Mouse (Mus musculus): Measurements from ENCODE around the gene Rdh13.

Rdh13 gene

DNA sequence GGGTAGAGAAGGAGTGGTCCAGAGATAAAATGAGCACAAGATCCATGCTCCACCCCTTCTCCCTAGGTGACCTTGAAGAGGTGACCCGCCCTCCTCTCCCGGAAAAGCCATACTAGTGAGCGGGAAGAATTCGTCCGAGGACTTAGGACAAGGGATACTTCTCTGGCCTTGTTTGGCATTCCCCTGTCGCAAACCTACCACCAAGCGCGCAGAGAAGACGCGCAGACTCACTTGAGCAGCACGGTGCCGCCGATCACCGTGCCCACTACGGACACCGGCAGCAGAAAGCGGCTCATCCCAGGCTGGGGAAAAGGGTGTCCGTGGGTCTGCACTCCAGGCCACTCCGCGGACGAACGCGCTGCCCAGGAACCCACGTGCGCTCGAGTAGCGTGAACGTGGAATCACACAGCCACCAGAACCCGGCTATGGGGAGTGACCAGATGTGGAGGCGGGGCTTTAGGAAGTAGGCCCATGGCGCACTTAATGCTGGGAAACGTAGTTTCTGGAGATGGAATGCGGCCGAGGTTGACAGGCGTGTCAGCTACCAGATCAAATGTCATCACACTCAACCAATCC, at the start of gene Rdh13:
Gene Rdh13, minus strand, starts transcription at position 434 of the 576 bp plus-strand sequence.
- DNase-seq (ENCODE audit: low read depth, low spot score), result peak; percentile 70

DNA sequence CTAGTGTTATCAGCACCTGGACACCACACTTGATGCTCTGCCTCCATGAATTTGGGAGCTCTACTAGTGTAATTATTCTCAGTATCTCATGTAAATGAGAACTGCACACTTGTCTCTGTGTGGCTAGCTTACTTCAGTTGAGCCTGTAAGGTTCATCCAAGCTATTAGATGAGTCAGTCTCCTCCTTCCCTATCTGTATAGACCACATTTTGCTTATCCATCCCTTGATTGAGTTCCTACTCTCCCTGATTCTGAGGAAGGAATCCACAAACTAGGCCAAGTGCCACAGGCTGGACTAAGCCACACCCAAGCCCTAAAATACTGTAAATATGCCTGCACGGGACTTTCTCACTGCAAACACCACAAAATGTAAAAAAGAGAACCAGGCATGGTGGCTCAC, 48.5 kb upstream of the Rdh13 start:
- no peak for DNase-seq (ENCODE audit: low read depth, low spot score)

DNA sequence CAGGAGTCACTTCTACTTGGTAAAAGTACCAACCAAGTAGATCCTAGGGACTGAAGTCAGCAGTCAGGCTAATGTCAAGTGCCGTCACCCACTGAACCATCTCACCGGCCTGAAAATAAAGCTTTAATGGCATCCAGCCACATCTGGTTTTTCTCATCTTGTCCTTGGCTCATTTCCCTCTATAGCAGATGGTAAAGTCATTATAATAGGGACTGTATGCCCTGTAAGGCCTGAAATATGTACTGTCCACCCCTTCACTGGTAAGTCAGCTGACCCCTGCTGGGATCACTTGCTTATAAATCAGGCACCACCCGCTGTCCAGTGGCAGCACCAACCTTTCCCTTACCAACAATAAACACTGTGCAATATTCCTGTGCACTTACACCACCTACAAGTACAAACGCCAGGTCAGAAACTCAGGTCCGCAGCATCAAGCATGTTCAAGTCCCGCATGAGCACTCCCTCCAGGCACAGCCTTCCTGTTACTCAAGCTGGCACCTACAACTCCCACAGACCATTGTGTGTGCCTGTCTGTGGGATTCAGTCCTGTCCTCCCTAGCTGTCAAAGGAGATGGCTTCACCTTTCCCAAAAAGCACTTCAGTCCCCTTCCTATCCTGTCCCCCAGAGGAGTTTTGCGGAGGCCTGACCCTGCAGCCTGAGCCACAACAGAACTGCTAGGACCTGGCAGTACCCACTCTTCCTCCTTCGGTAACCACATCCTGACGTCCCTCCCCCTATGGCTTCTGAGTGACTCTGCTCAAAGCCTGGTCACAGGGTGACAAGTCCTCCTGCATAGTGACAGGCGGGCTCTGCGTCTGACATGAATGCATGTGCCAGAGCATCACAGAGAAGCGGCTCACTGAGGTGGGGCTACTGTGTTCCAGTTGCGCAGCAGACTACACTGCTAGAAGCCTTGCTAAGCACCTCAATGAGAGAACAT, 47.1 kb upstream of the Rdh13 start:
- DNase-seq (ENCODE audit: low read depth, low spot score), result no peak

DNA sequence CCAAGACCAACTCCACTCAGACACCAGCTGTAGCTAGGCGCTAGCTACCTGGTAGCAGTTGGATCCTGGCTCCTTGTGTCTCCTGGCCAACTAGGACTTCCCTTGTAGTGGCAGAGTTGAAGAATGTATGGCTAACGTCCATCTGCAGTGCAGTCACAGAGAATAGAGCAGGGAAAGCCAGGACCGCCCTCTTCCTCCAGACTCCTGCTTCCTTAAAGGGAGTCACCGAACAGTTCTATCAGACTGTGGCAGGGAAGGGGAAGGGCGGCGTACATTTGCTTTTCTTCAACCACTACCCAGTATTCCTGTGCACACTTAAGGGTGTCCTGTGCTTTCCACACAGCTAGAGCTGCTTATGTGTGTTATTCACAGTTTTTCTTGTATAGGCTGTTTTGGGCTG, 45.9 kb upstream of the Rdh13 start:
- DNase-seq (ENCODE audit: low read depth, low spot score), result no peak

DNA sequence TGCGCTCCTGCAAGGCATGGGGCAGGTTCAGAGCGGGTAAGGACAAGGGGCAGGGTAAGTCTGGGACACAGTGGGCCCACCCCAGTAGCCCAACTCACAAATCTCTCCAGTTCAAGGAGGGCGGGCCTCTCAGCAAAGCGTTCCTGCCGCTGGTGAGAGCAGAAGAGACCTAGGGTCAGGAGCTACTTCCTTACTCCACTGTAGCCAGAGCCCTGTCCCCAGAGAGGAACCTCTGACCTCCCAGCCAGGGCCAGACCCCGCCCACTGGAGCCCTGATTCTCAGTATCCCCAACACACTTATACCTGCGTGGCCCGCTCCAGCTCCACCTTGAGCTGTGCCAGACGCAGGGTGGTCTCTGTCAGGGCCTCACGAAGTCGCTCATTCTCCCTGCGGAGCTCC, 36.8 kb upstream of the Rdh13 start:
- DNase-seq (ENCODE audit: low read depth, low spot score), result no peak

DNA sequence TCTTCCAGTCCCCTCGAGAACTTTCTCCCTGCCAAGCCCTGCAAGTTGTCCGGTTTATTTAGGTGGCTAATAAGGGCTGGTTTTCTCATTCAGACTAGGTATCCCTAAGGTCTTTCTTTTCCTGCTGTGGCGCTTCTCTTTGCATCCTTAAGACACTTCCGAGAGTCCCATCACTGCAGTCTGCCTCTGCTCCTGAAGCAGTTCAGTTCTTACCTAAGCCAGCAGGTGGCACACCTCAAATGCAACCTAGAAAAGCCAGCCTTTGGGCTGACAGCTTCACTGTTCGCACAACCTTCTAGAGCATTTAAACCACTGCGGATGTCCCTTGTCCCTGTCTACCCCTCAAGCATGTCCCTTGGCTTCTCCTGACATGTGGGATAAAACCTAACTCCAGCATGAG, 34.2 kb upstream of the Rdh13 start:
- DNase-seq (ENCODE audit: low read depth, low spot score), result no peak

DNA sequence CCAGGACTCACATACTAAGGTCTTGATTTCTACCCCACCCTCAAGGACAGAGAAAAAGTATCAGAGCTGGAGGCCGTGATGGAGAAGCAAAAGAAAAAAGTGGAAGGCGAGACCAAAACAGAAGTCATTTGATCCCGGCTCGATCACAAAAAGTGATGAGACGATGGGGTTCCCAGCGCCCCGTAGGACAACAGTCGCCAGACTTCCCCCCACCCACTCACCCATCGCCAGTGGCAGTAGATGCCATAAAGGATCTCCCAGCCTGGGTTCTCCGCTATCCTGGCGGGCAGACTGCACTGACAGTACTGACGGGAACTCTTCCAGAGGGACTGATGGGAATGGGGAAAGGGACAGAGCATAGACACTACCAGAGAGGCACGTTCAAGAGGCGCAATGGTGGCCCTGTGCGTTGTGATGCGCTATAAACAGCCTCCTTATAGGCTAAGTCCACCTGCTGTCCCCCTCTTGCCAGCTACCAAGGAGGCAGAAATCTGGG, 33.4 kb upstream of the Rdh13 start:
- DNase-seq (ENCODE audit: low read depth, low spot score), result no peak

DNA sequence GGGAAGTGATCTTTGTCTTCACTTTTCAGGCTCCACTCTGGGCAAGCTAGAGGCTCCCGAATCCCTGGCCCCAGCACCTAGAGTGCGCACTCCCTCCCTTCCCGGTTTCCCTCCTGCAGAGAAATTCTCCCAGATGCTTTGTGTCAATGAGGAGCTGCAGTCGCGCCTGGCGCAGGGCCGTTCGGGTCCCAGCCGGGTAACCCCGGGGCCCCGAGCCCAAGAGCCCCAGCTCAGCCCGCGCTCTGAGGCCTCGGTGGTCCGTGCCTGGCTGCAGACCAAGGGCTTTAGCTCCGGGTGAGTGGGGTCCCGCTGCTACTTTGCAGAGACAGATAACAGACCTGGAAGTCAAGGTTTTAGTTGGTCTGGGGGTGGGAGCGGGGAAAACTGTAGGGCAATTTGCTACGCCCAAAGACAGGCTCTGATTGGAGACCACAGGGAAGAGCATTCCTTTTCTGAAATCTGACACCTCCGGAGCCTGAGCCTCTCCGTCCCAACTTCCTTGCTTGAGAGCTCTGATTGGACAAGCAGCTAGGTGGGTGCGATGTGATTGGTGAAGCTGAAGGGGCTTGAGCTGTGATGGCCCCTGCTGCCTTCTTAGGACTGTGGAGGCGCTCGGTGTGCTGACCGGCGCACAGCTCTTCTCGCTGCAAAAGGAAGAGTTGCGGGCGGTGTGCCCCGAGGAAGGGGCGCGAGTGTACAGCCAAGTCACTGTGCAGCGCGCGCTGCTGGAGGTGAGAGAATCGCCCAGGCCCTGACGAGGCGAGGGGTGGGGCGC, 32.8 kb upstream of the Rdh13 start:
- peak; percentile 56 for DNase-seq (ENCODE audit: low read depth, low spot score)

DNA sequence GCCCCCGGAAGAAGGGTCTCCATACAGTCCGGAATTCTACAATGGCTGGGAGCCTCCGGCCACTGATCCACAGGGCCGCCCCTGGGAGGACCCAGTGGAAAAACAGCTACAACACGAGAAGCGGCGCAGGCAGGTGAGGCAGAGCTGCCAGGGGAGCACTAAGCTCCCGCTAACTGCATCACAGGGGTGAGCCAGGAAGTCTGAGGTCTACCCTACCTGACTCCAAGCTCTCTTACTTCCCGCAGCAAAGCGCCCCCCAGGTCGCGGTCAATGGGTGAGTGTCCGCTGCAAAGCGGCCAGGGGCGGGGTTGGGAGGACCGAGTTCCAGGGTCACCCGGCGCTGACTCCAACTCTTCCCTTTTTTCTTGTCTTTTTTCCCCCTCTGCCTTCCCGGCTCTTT, 28.5 kb upstream of the Rdh13 start:
- DNase-seq (ENCODE audit: low read depth, low spot score), result no peak

DNA sequence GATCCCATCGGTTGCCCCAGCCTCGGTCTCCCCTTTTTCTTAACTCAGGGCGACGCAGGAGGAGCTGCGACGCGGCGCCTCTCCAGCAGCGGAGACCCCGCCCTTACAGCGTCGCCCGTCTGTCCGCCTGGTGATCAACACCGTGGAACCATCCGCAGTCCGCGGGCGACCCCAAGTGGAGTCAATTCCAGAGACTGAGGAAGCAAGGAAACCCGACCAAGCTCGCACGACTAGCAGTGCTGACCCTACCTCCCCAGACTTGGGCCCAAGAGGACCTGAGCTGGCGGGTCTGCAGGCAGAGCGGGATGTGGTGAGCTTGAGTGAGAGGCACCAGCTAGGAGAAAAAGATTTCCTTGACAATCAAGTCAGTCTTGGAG, 25.7 kb upstream of the Rdh13 start:
- DNase-seq (ENCODE audit: low read depth, low spot score), result peak; percentile 38

DNA sequence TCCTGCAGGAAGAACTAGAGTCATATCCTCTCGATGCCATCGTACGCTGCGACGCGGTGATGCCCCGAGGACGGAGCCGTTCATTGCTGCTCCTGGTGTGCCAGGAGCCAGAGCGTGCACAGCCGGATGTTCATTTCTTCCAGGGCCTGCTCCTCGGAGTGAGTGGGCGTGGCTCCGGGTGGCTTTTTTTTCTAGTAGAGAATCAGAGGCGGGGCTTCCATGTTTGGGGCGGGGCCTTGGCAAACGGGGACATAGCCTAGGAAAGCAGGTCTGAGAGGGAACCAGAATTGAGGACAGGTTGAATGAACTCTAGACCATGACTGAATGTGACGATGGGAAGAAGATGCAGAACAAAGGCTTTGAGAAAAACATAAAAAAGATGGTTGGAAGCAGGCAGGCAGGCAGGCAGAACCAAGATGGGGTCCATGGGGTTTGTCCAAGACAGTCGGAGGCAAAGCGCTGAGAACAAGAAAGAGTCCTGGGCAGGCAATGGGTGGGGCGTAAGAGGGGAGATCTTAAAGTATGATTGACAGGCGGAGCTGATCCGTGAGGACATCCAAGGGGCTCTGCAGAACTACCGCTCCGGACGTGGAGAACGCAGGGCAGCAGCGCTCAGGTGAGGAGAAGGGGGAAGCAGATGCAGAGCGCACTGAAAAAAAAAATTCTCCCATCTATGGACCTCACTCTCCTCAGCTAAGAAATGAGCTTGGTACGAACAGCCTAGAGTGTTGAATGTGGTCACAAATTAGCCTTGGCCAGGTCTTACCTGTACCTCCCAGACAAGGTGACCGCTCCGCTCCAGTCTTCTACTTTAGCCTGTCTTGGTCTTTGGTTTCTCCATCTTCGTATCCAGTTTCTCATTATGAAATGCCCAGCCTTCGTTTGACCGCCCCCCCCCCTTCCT, 25.1 kb upstream of the Rdh13 start:
- DNase-seq (ENCODE audit: low read depth, low spot score), result peak; percentile 32

DNA sequence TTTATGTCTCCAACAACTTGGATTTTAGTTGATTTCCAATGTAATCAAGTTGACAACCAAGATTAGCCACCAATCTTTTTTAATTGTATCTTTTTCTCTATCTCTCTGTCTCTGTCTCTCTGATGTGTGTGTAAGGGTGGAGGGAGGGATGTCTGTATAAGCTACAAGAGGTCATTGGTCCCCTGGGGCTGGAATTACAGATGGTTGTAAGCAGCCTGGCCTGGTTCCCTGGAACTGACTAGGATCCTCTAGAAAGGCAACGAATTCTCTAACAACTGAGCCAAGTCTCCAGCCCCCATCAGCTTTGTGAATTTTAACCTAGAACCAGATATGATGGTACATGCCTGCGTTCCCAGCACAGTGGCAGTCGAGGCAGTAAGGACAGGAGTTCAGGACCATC, 22.4 kb upstream of the Rdh13 start:
- DNase-seq (ENCODE audit: low read depth, low spot score), result no peak

DNA sequence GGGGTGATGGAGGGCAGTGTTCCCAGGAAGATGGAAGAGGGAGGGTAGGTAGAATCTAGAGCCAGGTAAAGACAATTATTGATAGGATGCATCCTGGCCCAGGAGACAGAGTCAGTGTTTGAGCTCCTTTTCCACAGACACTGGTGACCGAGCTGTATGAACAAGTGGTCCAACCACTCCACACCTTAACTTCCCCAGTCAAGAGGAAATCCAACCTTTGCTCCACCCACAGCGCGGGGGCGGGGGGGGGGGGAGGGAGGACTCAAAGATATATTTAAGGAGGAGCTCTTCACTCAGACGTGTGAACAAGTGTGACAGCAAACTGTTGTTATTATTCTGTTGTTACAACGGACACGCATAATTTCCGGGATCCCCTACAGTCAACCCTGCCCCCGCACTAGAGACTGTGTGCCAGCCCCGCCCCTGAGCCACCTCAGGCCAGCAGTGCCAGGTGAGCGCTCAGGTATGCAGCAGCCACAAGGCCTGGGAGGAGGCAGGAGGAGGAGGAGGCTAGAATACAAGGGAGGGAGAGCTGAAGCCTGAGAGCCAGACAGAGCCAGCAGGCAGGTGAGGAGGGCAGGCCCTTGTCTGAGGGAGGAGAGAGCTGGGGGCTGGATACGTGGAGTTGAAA, 18.9 kb upstream of the Rdh13 start:
- DNase-seq (ENCODE audit: low read depth, low spot score), result no peak

DNA sequence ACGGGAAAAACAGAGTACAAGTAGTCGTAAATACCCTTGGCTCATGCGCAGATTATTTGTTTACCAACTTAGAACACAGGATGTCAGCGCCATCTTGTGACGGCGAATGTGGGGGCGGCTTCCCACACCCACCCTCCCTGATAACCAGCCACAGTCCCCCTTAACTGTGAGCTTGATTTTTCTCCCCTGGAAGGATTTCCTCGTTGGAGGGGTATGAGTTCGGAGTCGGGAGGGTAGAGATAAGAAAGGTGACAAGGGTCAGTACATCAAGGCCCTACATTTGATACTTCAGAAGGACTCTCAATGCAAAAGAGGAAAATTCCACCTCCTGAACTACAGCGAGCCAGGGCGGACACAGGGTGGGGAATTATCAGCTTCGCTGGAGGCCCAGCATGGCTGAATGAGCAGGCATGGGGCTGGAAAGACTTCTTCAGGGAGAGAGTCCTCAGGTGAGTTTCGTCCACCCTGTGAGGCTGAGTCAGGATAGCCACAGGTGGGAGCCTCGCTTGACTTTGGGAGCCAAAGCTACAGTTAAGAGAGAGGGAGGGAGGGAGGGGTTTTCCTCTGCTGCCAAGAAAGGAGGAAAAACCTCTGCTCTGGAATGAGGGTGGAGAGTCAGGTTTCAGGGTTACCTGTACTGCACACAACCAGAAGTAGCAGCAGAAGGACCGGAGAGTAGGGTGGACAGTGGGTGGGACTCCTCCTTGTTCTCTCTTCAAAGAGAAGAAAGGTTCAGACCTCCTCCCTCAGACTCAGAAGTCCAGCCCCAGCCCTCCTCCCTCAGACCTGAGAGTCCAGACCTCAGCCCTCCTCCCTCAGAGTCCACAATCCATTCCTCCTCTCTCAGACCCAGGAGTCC, 15.4 kb upstream of the Rdh13 start, which contains the start of gene Eps8l1:
Gene Eps8l1, plus strand, starts transcription at position 99 of the 859 bp plus-strand sequence.
- DNase-seq (ENCODE audit: low read depth, low spot score), result no peak

DNA sequence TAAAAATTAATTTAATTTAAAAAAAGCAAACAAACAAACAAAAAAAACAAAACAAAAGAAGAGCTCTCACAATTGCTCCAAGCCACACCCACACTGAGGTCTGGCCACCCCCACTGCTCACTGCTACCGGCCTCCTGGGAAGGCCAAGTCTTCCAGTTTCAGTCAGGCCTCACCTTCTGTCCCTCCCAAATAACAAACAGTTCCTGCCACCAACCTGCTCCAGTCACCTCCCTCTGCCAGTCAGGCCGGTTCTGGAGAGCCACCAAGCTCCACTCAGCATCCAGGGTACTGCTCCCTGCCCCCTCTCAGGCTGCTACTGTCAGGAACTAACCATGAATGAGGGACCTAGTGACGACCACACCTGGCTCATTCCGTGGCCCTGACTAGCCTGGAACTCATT, 7.2 kb upstream of the Rdh13 start:
- DNase-seq (ENCODE audit: low read depth, low spot score), result no peak

DNA sequence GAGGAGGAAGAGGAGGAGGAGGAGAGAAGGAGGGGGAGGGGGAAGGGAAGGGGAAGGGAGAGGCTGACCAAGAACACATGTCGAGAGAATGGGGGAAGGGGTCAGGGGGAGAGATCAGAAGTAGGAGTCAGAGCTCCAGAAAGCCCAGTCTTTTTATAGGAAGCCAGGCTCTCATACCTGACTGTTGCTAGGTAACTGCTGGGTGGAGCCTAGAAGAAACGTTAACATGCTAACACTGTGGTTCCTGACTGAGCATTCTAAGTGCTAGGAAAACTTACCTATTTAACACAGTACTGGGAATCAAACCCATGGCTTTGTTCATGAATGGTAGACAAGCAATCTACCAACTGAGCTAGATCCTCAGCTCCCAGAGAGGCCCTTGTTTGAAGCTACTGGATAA, 3.8 kb upstream of the Rdh13 start:
- DNase-seq (ENCODE audit: low read depth, low spot score), result no peak

DNA sequence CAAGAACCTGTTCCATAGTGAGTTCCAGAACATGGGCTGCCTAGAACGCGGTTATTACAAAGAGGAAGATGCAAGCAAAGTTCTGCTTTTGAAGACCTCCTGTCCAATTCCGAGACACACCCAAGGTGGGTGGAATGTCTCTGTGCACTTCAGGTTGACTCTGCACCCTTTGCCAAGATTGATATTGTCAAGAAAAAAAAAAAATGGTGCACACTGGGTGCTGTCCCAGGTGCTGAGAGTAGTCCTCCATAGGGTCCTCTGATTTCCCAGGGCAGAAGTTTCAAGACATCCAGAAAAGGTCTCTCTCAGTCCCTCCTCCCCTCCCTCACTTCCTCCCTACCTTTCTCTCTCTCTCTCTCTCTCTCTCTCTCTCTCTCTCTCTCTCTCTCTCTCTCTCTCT, 3.0 kb upstream of the Rdh13 start:
- DNase-seq (ENCODE audit: low read depth, low spot score), result no peak

DNA sequence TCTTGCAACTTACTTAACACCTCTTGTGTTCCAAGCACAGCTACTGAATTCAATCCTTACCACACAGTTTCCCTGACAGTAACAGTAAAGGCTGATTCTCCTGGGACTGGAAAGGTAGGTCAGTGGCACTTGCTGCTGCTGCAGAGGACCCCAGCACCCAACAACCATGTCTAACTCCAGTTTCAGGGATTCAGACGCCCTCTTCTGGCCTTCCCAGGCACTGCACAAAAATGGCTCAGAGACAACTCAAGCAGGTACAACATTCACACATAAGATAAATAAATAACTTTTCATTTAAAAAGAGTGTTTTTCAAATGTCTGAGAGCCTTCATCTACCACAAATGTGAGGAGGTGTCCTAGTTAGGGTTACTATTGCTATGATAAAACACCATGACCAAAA, 1.7 kb upstream of the Rdh13 start:
- DNase-seq (ENCODE audit: low read depth, low spot score), result no peak

DNA sequence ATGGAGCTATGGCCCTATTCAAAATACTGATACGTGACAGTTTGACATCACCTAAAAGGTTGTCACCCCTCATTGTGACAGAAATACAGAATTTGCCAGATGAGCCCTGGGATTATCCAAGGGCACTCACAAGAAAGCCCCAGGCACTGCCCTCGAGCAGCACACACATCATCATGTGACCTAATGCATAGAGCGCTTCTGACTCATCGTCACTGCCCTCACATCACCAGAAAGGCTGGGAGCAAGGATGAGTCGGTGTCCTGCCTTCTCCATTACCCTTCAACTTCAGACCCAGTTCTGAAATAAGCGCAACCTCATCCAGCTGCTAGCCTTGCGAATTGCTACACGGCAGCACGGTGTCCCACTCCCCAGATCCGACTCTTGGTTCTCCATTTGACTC, 4.9 kb downstream of the Rdh13 start:
- DNase-seq (ENCODE audit: low read depth, low spot score), result no peak

DNA sequence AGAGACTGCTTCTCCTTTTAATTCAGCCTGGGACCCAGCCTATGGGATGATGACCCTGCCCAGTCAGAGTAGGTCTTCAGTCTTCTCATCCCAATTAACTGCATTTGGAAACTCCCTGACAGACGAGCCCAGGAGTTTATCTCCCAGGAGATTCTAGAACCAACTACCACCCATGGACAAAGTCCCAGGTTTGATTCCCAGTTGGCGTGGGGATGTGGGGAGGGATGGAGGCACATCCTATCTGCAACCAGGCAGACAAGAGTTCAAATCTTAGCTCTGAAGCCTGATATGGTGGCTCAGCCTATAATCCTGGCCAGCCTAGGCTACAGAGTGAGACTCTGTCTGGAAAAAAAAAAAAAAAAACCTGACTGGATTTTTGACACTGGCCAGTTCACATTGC, 7.7 kb downstream of the Rdh13 start:
- DNase-seq (ENCODE audit: low read depth, low spot score), result no peak

Data from retina, postnatal 7 days (tissue).